Comparison of ENCODE assay signal across 8 mouse cellular contexts in genomic region chr11:58914461-58915028, GRCm38 (mm10). TPM values are rescaled to one million over a fixed set of nuclear protein-coding genes. Genes with fewer than 3 reads are reported as not detected.
DNase-seq lines count a peak whose midpoint lies in the region; ATAC-seq lines count a peak whose summit lies in the region.

No protein-coding gene starts in this region.

- H3K4me3 ChIP-seq in heart, embryonic 16.5 days (ENCODE audit: low read length): peak overlapping the region; percentile 51
- H3K4me3 ChIP-seq in limb, embryonic 10.5 days: peak overlapping the region; percentile 43
- H3K4me3 ChIP-seq in midbrain, embryonic 11.5 days (ENCODE audit: low read depth, low read length): peak overlapping the region; percentile 11; the same call in 1 of the 2 replicates

- H3K27ac ChIP-seq in heart, embryonic 16.5 days (ENCODE audit: low read length): no peak overlapping the region
- peak overlapping the region; percentile 87 for H3K27ac ChIP-seq in limb, embryonic 10.5 days
- no peak overlapping the region for H3K27ac ChIP-seq in midbrain, embryonic 11.5 days (ENCODE audit: low read depth, low read length)

- H3K9me3 ChIP-seq in heart, embryonic 16.5 days (replicated peaks; ENCODE audit: control insufficient read depth, low read length): no peaks in the 10 kb centered on the region
- no peaks in the 10 kb centered on the region for H3K9me3 ChIP-seq in limb, embryonic 10.5 days (replicated peaks)
- no peaks in the 10 kb centered on the region for H3K9me3 ChIP-seq in midbrain, embryonic 11.5 days (ENCODE audit: control insufficient read depth, low read length)

- H3K36me3 ChIP-seq in heart, embryonic 16.5 days (ENCODE audit: control insufficient read depth, insufficient read depth): no peaks in the 10 kb centered on the region
- no peaks in the 10 kb centered on the region for H3K36me3 ChIP-seq in limb, embryonic 10.5 days
- H3K36me3 ChIP-seq in midbrain, embryonic 11.5 days (ENCODE audit: control insufficient read depth, insufficient read depth, low read length): no peaks in the 10 kb centered on the region

- peaks cover 6% of the 10 kb centered on the region; the same call in 1 of the 2 replicates for H3K4me1 ChIP-seq in heart, embryonic 16.5 days (ENCODE audit: control insufficient read depth, insufficient read depth, low read length)
- peaks cover 15% of the 10 kb centered on the region for H3K4me1 ChIP-seq in limb, embryonic 10.5 days
- H3K4me1 ChIP-seq in midbrain, embryonic 11.5 days (ENCODE audit: control insufficient read depth, insufficient read depth, low read length): 0 out of 2 replicates have a peak, but pooled peaks cover 4% of the 10 kb centered on the region

- intact Hi-C loops in left cerebral cortex, postnatal 4 days (cut with DNase I): no loop called here

- peak overlapping the region; percentile 68 for H3K4me2 ChIP-seq in heart, embryonic 16.5 days (ENCODE audit: low read depth, low read length)
- H3K4me2 ChIP-seq in midbrain, embryonic 11.5 days: peak overlapping the region; percentile 44

- ATAC-seq in heart, embryonic 16.5 days (replicated peaks; ENCODE audit: extremely low read depth, insufficient read depth, low FRiP score): peak; percentile 47; the same call in 1 of the 2 replicates
- ATAC-seq in midbrain, embryonic 11.5 days (ENCODE audit: low FRiP score): no peak

- peak overlapping the region; percentile 69 for H3K9ac ChIP-seq in heart, embryonic 16.5 days (ENCODE audit: low read length)
- H3K9ac ChIP-seq in midbrain, embryonic 11.5 days (ENCODE audit: low read length): peak overlapping the region; percentile 55; the same call in 1 of the 2 replicates

- H3K27me3 ChIP-seq in heart, embryonic 16.5 days (ENCODE audit: control insufficient read depth, insufficient read depth, low read length): no peaks in the 10 kb centered on the region
- H3K27me3 ChIP-seq in limb, embryonic 10.5 days (ENCODE audit: low read depth, poor library complexity, severe bottlenecking): no peaks in the 10 kb centered on the region
- no peaks in the 10 kb centered on the region for H3K27me3 ChIP-seq in midbrain, embryonic 11.5 days (ENCODE audit: control insufficient read depth, insufficient read depth, low read length)

- WGBS in heart, embryonic 16.5 days: 13% methylated on average over 17 of the region's 17 CpGs
- WGBS in limb, embryonic 10.5 days: 16% methylated on average over 17 of the region's 17 CpGs
- 24% methylated on average over 17 of the region's 17 CpGs for WGBS in midbrain, embryonic 11.5 days

- DNase-seq in left cerebral cortex, postnatal 4 days: peak; percentile 19
- no peak for DNase-seq in left cerebral cortex, adult 8-10 months (ENCODE audit: low spot score in 2 of 2)
- peak; percentile 63 to 68 for DNase-seq in cerebellum, postnatal 14 days
- DNase-seq in limb, embryonic 10.5 days (ENCODE audit: low spot score): peak; percentile 61
- DNase-seq in midbrain, embryonic 11.5 days (ENCODE audit: low spot score, missing footprints): peak; percentile 94
- DNase-seq in thymus, postnatal 4 days: peak; percentile 42
- DNase-seq in layer of hippocampus, adult 9-10 months (ENCODE audit: low spot score): no peak

RNA-seq across cellular contexts. Expression of gene Btnl10, which starts 3.2 kb away (rescaled TPM):
- under 1 TPM; 0.20 to 0.40 TPM for total RNA-seq in left cerebral cortex, postnatal 4 days (2021)
- not detected for total RNA-seq in left cerebral cortex, adult 8-10 months (2022)
- polyA plus RNA-seq in heart, embryonic 16.5 days (2015; fragmentation: Nextera tagmentation; extraction: Ambion mirVana): 0.10 TPM in 1 of 2 replicates, not detected in the other
- 0.05 TPM in 1 of 2 replicates, not detected in the other for polyA plus RNA-seq in limb, embryonic 10.5 days (2016; fragmentation: Nextera tagmentation; extraction: Ambion mirVana)
- not detected in 2 replicates for polyA plus RNA-seq in midbrain, embryonic 11.5 days (2014; fragmentation: Nextera tagmentation; extraction: Ambion mirVana)

RNA-seq across cellular contexts. Expression of gene Zfp39, which starts 10.5 kb away (rescaled TPM):
- total RNA-seq in left cerebral cortex, postnatal 4 days (2021): 10 to 100 TPM; 11.9 to 12.4 TPM
- 10 to 100 TPM in 3 of 4 experiments, 1 to 10 TPM in 1; 9.1 to 11.6 (median 10.4) TPM for total RNA-seq in left cerebral cortex, adult 8-10 months (2022)
- 3.2 and 5.0 TPM in 2 replicates for polyA plus RNA-seq in heart, embryonic 16.5 days (2015; fragmentation: Nextera tagmentation; extraction: Ambion mirVana)
- 5.7 and 6.9 TPM in 2 replicates for polyA plus RNA-seq in limb, embryonic 10.5 days (2016; fragmentation: Nextera tagmentation; extraction: Ambion mirVana)
- 6.4 and 7.3 TPM in 2 replicates for polyA plus RNA-seq in midbrain, embryonic 11.5 days (2014; fragmentation: Nextera tagmentation; extraction: Ambion mirVana)

RNA-seq across cellular contexts. Expression of gene Rnf187, which starts 24.2 kb away (rescaled TPM):
- 100 to 1,000 TPM; 386 to 426 TPM for total RNA-seq in left cerebral cortex, postnatal 4 days (2021)
- 100 to 1,000 TPM; 448 to 480 (median 462) TPM for total RNA-seq in left cerebral cortex, adult 8-10 months (2022)
- 172 and 176 TPM in 2 replicates for polyA plus RNA-seq in heart, embryonic 16.5 days (2015; fragmentation: Nextera tagmentation; extraction: Ambion mirVana)
- 222 and 238 TPM in 2 replicates for polyA plus RNA-seq in limb, embryonic 10.5 days (2016; fragmentation: Nextera tagmentation; extraction: Ambion mirVana)
- polyA plus RNA-seq in midbrain, embryonic 11.5 days (2014; fragmentation: Nextera tagmentation; extraction: Ambion mirVana): 354 and 381 TPM in 2 replicates

RNA-seq across cellular contexts. Expression of gene Hist3h2ba, which starts 34.2 kb away (rescaled TPM):
- 100 to 1,000 TPM; 299 to 314 TPM for total RNA-seq in left cerebral cortex, postnatal 4 days (2021)
- total RNA-seq in left cerebral cortex, adult 8-10 months (2022): 100 to 1,000 TPM in 3 of 4 experiments, 10 to 100 TPM in 1; 96.1 to 129 (median 115) TPM
- 21.8 and 27.5 TPM in 2 replicates for polyA plus RNA-seq in heart, embryonic 16.5 days (2015; fragmentation: Nextera tagmentation; extraction: Ambion mirVana)
- polyA plus RNA-seq in limb, embryonic 10.5 days (2016; fragmentation: Nextera tagmentation; extraction: Ambion mirVana): 3.2 and 4.5 TPM in 2 replicates
- polyA plus RNA-seq in midbrain, embryonic 11.5 days (2014; fragmentation: Nextera tagmentation; extraction: Ambion mirVana): 99.9 and 101 TPM in 2 replicates

RNA-seq across cellular contexts. Expression of gene Hist3h2a, which starts 39.9 kb away (rescaled TPM):
- 100 to 1,000 TPM in 1 of 2 experiments, 10 to 100 TPM in 1; 95.0 to 101 TPM for total RNA-seq in left cerebral cortex, postnatal 4 days (2021)
- 10 to 100 TPM; 54.1 to 63.0 (median 57.1) TPM for total RNA-seq in left cerebral cortex, adult 8-10 months (2022)
- polyA plus RNA-seq in heart, embryonic 16.5 days (2015; fragmentation: Nextera tagmentation; extraction: Ambion mirVana): 33.9 and 35.2 TPM in 2 replicates
- 8.4 and 11.3 TPM in 2 replicates for polyA plus RNA-seq in limb, embryonic 10.5 days (2016; fragmentation: Nextera tagmentation; extraction: Ambion mirVana)
- polyA plus RNA-seq in midbrain, embryonic 11.5 days (2014; fragmentation: Nextera tagmentation; extraction: Ambion mirVana): 57.8 and 61.8 TPM in 2 replicates

Comparison
In these comparisons a context has a peak if more than half of its experiments do, and no peak if none do; other contexts are left out.
1. DNase-seq: peak in left cerebral cortex, postnatal 4 days (single experiment), cerebellum, postnatal 14 days (2 of 2), limb, embryonic 10.5 days (single experiment), midbrain, embryonic 11.5 days (single experiment) and thymus, postnatal 4 days (single experiment); none in left cerebral cortex, adult 8-10 months (0 of 2) and layer of hippocampus, adult 9-10 months (single experiment).
2. Peak in every context shown above with its lines, with median percentiles within 50 percentile points of each other: H3K4me3 ChIP-seq.